In the genomic region with DNA sequence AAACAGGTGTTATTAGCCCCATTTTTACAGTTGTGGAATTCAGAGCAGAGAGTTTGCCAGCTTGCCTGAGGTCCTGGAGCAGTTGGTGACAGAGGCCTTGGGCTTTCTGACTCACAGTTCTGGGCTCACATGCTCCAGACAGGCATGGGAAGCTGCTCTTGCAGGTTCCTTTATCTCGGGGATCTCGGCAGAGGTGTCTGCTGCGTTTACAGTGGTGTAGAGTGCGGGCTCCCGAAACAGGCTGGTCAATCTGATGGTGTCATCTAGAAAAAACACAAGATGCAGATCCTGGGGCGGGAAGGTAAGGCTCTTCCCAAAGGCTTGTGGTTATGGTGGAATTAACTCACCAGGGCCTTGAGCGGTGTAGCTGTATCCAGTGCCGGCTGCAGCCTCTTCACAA, we compare ENCODE assay signal across 8 mouse cellular contexts. TPM values are rescaled to one million over a fixed set of nuclear protein-coding genes. Genes with fewer than 3 reads are reported as not detected.
A peak's percentile ranks its signal among the peaks of the same experiment; 100 is the strongest.
DNase-seq lines count a peak whose midpoint lies in the region; ATAC-seq and TF ChIP-seq lines count a peak whose summit lies in the region.
"Had no signal": no experiment of that assay in that cellular context is flagged by ENCODE, and none has a peak within 500 bp of the region (broad histone marks: within the 10 kb centered on the region; RNA-seq: fewer than 3 reads in every experiment).

No protein-coding gene starts in this region.

- H3K9ac ChIP-seq in heart, embryonic 14.5 days (ENCODE audit: low read length): peak overlapping the region; percentile 34; the same call in 1 of the 2 replicates
- H3K9ac ChIP-seq in heart, embryonic 16.5 days (ENCODE audit: low read length): peak overlapping the region; percentile 49

- ATAC-seq in heart, embryonic 14.5 days (ENCODE audit: insufficient number of reproducible peaks, insufficient read depth, low FRiP score, low read depth): no peak
- ATAC-seq in heart, embryonic 16.5 days (replicated peaks; ENCODE audit: extremely low read depth, insufficient read depth, low FRiP score): no peak
- ATAC-seq in activated CD4-positive, CD25-positive, alpha-beta regulatory T cell, adult 4 months: no peak

- no peak overlapping the region for H3K4me2 ChIP-seq in heart, embryonic 14.5 days (ENCODE audit: low read length)
- peak overlapping the region; percentile 12; the same call in 1 of the 2 replicates for H3K4me2 ChIP-seq in heart, embryonic 16.5 days (ENCODE audit: low read depth, low read length)

- 0 out of 2 replicates have a peak, but pooled peaks cover 4% of the 10 kb centered on the region for H3K36me3 ChIP-seq in heart, embryonic 14.5 days (ENCODE audit: control insufficient read depth, insufficient read depth, low read length)
- H3K36me3 ChIP-seq in thymus, adult 2 months (ENCODE audit: control insufficient read depth, insufficient read depth, low read length): no peaks in the 10 kb centered on the region
- no peaks in the 10 kb centered on the region for H3K36me3 ChIP-seq in heart, embryonic 16.5 days (ENCODE audit: control insufficient read depth, insufficient read depth)

- no peak for TF ChIP-seq CTCF in thymus, adult 2 months (IDR thresholded peaks at IDR 0.05; ENCODE audit: borderline replicate concordance, control insufficient read depth, extremely low read depth, insufficient read depth, low read length, poor library complexity)

- no peaks in the 10 kb centered on the region for H3K9me3 ChIP-seq in heart, embryonic 14.5 days (ENCODE audit: control insufficient read depth, low read length)
- no peaks in the 10 kb centered on the region for H3K9me3 ChIP-seq in heart, embryonic 16.5 days (replicated peaks; ENCODE audit: control insufficient read depth, low read length)

- WGBS in heart, embryonic 14.5 days: 45% methylated on average over 8 of the region's 8 CpGs
- 36% methylated on average over 8 of the region's 8 CpGs for WGBS in thymus, adult 2 months
- WGBS in heart, embryonic 16.5 days: 57% methylated on average over 8 of the region's 8 CpGs

- no peak overlapping the region for H3K4me3 ChIP-seq in heart, embryonic 14.5 days (ENCODE audit: control insufficient read depth in 1 of 2, insufficient read depth in 1 of 2, low read depth in 1 of 2, low read length in 2 of 2)
- H3K4me3 ChIP-seq in thymus, adult 2 months (ENCODE audit: control insufficient read depth, insufficient read depth, low read length): no peak overlapping the region
- no peak overlapping the region for H3K4me3 ChIP-seq in heart, embryonic 16.5 days (ENCODE audit: low read length)

- TF ChIP-seq POLR2A in thymus, adult 2 months (IDR thresholded peaks at IDR 0.05; ENCODE audit: control insufficient read depth, extremely low read depth, insufficient read depth, low read length, poor library complexity): no peak

- H3K4me1 ChIP-seq in heart, embryonic 14.5 days (ENCODE audit: control insufficient read depth in 2 of 2, insufficient read depth in 2 of 2, low read length in 2 of 2): peaks cover 49 to 66% of the 10 kb centered on the region in 2 experiments
- H3K4me1 ChIP-seq in thymus, adult 2 months (replicated peaks; ENCODE audit: control insufficient read depth, insufficient read depth, low read length): peaks cover 78% of the 10 kb centered on the region
- peaks cover 67% of the 10 kb centered on the region for H3K4me1 ChIP-seq in heart, embryonic 16.5 days (ENCODE audit: control insufficient read depth, insufficient read depth, low read length)

- no peaks in the 10 kb centered on the region for H3K27me3 ChIP-seq in heart, embryonic 14.5 days (ENCODE audit: control insufficient read depth, insufficient read depth, low read length)
- no peaks in the 10 kb centered on the region for H3K27me3 ChIP-seq in thymus, adult 2 months (ENCODE audit: control insufficient read depth, insufficient read depth, low read length)
- H3K27me3 ChIP-seq in heart, embryonic 16.5 days (ENCODE audit: control insufficient read depth, insufficient read depth, low read length): no peaks in the 10 kb centered on the region

- peak overlapping the region; percentile 29 to 76 for H3K27ac ChIP-seq in heart, embryonic 14.5 days (replicated peaks in 1 of 2; ENCODE audit: control insufficient read depth in 1 of 2, insufficient read depth in 1 of 2, low read depth in 2 of 2, low read length in 2 of 2)
- H3K27ac ChIP-seq in thymus, adult 2 months (ENCODE audit: control insufficient read depth, insufficient read depth, low read length): peak overlapping the region; percentile 14; the same call in 1 of the 2 replicates
- peak overlapping the region; percentile 74 for H3K27ac ChIP-seq in heart, embryonic 16.5 days (ENCODE audit: low read length)

- no peak for DNase-seq in heart, adult 8-10 months (ENCODE audit: low spot score)
- no peak for DNase-seq in thymus, adult 2 months
- DNase-seq in thymus, adult 18-20 months: no peak
- DNase-seq in embryo, embryonic 11 days: no peak
- DNase-seq: right cerebral cortex, adult 18-20 months had no signal

RNA-seq across cellular contexts. Expression of gene Ppp2r5c, which starts 50.6 kb away (rescaled TPM):
- polyA plus RNA-seq in heart, embryonic 14.5 days (2014; fragmentation: Nextera tagmentation; extraction: Ambion mirVana): 131 and 138 TPM in 2 replicates
- 10 to 100 TPM; 88.9 to 96.8 (median 93.6) TPM for total RNA-seq in heart, adult 8-10 months (2022)
- 83.1 and 83.7 TPM in 2 replicates for polyA plus RNA-seq in thymus, adult 2 months (2012; rRNA removed)
- polyA plus RNA-seq in heart, embryonic 16.5 days (2015; fragmentation: Nextera tagmentation; extraction: Ambion mirVana): 130 and 132 TPM in 2 replicates
- 100 to 1,000 TPM; 583 to 590 TPM for polyA plus RNA-seq in activated CD4-positive, CD25-positive, alpha-beta regulatory T cell, adult 4 months (2017; shearing (Covaris generic))

Comparison
In these comparisons a context has a peak if more than half of its experiments do, and no peak if none do; other contexts are left out.
1. H3K27ac ChIP-seq: peak in every context shown above with its lines; median percentile 74 in heart, embryonic 16.5 days; 52 in heart, embryonic 14.5 days; 14 in thymus, adult 2 months.